Mouse (Mus musculus) lung, adult 2 months (tissue): ENCODE data around the gene 4632433K11Rik.

Source experiments
- CTCF ChIP-seq: fragments of 200-500 bp; IDR thresholded peaks from 2 replicates; pipeline ENCODE4 v1.5.1; 2011; ENCODE audit warnings: mild to moderate bottlenecking, low read length, control low read depth; ENCODE audit not compliant: insufficient read depth
- POLR2A ChIP-seq: fragments of 200-500 bp; IDR thresholded peaks from 2 replicates; pipeline ENCODE4 v1.6.1; 2011; ENCODE audit warnings: low read depth, mild to moderate bottlenecking, control low read depth, low read length, borderline replicate concordance; ENCODE audit errors: extremely low read depth

DNA sequence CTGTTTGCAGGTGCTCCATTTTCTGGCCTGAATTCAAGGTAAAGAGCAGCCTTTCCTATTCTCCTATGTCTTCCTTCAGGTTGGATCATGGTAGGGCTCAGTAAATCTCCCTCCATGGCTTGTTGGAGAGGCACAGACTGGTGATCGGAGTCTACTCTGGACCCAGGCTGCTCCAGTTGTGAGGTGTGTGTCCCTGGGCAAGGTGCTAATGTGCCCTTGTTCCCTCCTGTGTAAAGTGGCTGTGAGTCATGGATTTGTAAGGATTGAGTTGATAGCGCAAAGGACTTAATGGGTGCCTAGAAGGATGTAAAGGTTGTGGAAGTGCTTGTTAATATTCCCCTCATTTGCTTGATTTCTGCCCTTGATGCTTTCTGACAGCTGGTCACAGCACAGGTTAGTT lies 48.0 kb downstream of the 4632433K11Rik start:
- no peak for TF ChIP-seq POLR2A
- TF ChIP-seq CTCF, result no peak
